Mouse (Mus musculus): ENCODE results near the gene Cd5.

Cd5 gene

GRCm38 (mm10) chr19:10731975-10732374 is 6.8 kb downstream of the Cd5 start:
- in situ Hi-C loops (cut with MboI; ENCODE audit: low sequenced_read_pairs) = no loop called here

DNA sequence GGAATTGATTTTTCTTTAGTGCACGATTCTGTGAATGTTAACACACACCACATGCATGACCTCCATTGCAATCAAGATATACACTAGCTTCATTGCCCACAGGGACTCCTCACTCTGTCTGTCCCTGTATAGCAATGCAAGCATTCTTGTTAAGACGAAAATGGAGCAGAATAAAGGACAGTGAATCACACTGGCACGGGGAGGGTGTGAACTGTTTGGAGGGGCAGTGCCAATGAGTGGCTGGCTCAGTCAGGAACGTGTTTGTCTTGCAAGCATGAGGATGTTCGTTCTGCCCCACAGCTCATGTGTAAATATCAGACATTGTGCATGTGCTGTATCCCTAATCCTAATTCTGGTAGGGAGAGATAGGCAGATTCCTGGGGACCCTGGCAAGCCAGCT is 8.3 kb downstream of the Cd5 start:
- in situ Hi-C loops (cut with MboI; ENCODE audit: low sequenced_read_pairs) = no loop called here

GRCm38 (mm10) chr19:10729889-10730288 is 8.9 kb downstream of the Cd5 start:
- in situ Hi-C loops (cut with MboI; ENCODE audit: low sequenced_read_pairs) = no loop called here

DNA sequence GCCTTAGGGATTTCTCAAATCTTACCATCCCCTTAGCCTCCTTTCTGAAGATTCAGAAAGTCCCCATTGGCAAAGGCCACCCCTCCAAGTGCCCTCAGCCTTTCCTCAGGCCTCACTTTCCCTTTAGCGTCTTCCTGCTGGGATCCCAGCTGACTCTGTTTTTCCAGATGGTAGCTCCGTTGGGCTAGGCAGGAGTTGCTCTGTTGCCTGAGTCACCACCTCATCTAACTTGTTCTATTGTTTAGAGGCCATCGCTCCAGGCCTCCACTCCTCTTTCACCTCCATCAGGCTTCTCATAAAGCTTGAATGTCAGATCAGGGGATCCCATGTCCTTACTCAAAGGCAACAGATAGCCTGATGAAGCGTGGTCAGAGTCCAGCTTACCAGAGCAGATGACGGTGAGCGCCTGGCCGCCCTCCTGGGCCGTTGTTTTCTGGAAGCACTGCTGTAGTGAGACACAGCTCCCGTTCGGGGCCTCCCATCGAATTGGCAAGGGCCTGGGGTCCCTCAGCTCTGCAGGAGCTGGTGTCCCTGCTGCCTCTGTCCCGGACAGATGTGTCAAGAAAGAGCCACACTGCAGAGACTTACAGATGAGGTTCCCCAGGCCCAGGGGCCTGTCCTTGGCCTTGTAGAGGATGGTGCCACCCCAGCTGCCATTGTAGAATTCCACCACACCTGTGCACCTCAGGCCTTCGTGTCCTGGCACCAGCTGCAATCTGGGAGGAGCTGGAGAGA is 14.0 kb downstream of the Cd5 start:
- in situ Hi-C loops (cut with MboI; ENCODE audit: low sequenced_read_pairs) = no loop called here

DNA sequence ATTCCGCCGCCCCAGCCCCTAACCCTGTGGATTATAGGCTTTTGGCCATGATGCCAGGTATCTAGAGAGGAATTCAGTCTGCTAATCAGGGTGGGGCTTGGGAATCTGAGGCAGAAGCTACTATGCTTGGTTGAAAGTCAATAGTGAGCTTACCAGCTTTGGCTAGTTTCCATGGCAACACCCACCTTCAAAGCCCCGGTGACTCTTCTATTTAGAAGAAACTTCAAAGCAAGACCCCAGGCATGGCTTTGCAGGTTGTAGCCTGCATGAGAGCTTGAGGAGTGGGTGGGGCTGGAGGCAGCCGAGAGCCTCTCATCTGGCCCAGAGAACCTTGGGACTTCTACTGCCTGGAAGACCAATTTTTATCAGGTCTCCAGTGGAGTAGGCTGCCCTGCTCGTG is 15.2 kb downstream of the Cd5 start:
- in situ Hi-C loops (cut with MboI; ENCODE audit: low sequenced_read_pairs) = no loop called here

DNA sequence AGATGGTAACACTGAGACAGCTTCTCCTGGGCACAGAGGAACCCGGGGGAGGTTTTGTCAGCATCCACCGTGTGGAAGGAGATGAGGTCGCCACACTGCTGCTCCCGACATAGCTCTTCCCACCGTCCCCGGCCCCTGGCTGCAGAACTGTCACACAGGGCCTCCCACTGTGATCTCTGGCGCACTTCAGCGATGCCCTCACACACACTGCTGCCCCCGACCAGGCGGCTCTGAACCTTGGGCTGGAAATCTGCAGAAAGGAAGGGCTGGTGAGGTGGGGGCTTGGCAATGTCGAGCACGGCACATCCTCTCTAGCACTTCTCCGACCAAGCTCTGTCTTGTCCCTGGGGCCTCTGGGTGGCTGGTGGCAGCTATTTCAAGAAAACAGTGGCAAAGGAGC is 15.7 kb downstream of the Cd5 start:
- in situ Hi-C loops (cut with MboI; ENCODE audit: low sequenced_read_pairs) = no loop called here

GRCm38 (mm10) chr19:10721064-10721463 is 17.7 kb downstream of the Cd5 start:
- in situ Hi-C loops (cut with MboI; ENCODE audit: low sequenced_read_pairs) = no loop called here

DNA sequence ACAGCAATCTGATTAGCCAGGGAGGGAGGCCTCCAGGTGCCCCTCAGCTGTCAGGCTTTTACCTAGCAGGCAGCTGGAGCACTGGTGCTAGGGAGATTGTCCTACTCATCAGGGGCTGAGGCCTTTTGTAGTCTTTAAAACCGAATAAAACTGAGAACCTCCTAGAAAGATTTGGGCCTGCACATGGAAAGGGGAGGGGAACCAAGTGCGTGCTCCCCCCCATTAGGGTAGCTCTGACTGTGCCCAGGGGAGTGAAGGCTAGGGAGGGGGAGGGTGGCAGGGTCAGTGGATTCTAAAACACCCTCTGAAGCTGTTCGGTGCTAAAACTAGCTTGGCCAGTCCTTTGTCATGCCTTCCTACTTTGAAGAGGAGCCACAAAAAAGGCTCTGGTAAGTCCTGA is 18.3 kb downstream of the Cd5 start:
- in situ Hi-C loops (cut with MboI; ENCODE audit: low sequenced_read_pairs) = no loop called here

DNA sequence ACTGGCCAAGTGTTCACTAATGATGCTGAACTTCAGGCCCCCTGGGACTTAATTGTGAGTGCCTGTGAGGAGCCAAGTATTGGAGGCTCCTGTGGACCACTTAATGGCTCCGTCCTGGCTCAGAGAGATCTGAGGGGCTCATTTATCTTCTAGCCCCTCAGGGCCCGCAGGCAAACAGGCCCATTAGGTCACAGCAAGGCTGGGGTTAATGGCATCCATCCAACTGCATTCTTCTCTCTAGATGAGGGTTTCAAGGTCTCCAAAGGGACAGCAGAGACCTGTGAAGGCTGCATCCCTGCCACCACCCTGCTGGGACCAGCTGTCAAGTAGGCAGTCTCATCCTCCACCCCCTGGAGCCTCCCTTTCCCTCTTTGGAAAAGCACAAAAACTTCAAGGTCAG is 19.1 kb downstream of the Cd5 start:
- in situ Hi-C loops (cut with MboI; ENCODE audit: low sequenced_read_pairs) = no loop called here

DNA sequence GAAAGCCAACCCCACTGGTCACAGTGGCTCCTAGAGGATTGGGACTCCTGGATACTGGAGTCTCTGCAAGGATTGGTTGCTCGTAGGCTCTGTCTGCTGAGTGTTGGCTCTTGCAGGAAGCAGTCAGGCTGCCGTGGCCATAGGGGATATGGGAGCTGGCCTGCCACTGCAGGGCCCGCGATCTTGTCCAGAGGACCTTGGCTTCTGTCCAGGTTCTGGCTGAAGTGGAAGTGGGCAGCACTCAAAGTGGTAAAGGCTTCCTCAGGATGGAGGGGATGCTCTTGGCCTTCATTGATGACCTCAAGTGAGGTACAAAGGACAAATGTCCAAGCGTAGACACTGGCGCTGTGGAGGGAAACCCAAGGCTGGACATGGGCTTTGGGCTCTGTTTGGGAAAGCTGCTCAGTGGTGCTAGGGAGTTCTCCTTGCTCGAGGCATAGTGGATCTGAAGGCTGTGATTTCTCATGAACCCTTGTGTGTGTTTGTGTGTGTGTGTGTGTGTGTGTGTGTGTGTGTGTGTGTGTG is 20.5 kb downstream of the Cd5 start:
- in situ Hi-C loops (cut with MboI; ENCODE audit: low sequenced_read_pairs) = no loop called here

- in situ Hi-C loops (cut with MboI; ENCODE audit: low sequenced_read_pairs) = no loop called here
Observed at GRCm38 (mm10) chr19:10715476-10715875, 23.3 kb downstream of the Cd5 start.

GRCm38 (mm10) chr19:10714682-10715475 is 23.9 kb downstream of the Cd5 start:
- in situ Hi-C loops (cut with MboI; ENCODE audit: low sequenced_read_pairs) = no loop called here

DNA sequence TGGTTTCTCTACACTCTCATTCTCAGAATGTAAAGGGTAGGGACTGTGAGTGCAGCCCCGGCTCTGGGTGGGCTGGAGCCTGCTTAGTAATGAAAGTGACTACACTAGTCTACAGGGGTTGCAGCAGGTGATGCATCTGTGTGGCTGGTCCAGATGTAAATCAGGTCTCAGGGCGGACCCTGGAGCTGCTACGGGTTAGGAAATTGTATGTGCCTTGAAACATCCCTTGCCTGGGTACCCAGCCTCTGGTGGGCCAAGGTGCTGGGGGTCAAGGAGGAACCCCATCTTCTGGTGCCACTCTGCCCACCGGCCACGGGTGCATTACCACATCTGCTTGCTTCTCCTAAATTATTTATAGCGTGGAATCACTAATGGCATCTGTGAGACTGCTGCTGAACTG is 24.6 kb downstream of the Cd5 start:
- in situ Hi-C loops (cut with MboI; ENCODE audit: low sequenced_read_pairs) = no loop called here

DNA sequence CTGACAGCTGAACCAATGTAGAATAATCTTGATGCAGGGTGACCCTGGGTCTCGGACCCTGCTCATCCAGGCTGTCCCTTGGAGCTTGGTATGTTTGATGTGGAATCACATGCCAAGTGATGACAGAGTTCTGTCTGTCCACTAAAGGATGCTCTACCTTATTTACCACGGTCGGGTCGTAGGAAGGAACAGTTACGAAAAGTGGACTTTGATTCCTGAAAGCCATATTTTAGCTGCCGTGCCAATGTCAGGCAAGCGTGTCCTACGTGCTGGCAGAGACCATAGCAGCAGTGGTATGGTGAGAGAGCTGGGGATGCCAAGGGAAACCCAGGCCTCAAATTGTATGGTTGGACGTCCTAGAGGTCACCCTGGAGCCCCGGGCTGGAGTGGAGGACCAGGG is 25.3 kb downstream of the Cd5 start:
- in situ Hi-C loops (cut with MboI; ENCODE audit: low sequenced_read_pairs) = no loop called here

DNA sequence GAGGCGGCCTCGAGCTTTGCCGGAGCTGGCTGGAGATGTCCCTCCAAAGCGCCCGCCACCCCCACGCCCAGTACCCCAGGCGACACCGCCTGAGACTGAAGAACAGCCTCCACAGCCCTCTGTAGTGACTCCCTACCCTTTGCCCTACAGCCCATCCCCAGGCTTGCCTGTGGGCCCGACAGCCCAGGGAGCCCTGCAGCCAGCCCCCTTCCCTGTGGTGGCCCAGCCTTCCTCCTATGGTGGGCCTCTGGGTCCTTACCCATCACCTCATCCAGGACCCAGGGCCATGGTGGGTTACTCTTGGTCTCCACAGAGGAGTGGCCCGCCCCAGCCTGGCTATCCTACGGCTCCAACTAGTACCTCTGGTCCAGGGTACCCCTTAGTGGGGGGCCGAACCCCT is 26.2 kb downstream of the Cd5 start:
- in situ Hi-C loops (cut with MboI; ENCODE audit: low sequenced_read_pairs) = no loop called here

DNA sequence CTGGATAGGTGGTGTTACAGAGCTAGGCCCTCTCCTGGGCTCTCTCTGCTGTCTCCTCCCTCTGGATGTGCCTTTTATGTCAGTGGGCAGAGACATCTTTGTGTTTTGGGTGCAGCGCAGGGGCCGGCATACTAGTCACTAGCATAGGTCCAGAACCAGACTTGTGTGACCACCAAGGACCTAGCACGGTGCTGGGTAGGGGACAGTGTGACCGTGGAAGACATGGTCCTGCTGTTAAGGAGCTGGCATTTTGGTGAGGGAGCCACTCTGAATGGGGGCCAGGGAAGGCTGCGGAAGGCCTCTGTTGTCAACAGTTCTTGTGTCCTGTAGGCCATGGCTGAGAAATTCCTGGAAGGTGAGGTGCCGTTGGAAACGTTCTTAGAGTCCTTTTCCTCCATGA is 26.6 kb downstream of the Cd5 start:
- in situ Hi-C loops (cut with MboI; ENCODE audit: low sequenced_read_pairs) = no loop called here

DNA sequence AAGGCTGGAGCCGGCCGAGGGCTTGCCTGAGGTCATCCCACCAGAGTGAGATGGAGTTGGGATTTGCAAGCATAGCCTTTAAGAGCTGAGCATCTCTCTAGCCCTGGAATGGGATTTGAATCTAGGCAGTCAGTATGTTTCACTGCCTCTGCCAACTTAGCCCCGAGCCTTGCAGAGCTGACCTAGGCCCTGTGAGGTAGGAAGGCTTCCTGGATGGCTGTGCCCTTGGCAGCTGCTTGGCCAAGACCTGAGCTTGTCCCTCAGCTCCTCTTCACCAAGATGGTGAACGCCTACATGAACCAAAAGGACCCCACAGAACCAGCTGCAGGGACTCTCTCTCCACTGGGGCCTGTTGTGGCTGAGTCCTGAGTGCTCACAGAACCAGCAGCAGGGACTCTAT is 28.1 kb downstream of the Cd5 start:
- in situ Hi-C loops (cut with MboI; ENCODE audit: low sequenced_read_pairs) = no loop called here

DNA sequence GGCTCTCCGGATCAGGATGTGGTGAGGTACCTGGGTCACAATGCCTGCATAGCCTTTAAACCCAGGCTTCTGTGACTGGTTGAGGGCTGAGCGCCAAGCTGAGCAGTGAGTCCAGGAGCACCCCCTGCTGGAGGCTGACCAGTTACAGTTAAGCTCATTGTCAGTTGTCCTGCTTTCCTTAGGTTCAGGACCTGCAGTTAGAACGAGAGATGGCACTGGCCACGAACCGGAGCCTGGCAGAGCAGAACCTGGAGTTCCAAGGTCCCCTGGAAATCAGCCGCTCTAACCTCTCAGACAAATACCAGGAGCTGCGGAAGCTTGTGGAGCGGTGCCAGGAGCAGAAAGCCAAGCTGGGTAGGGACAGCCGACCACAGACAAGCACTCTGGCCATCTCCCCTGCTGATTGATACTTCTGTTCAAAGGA is 28.7 kb downstream of the Cd5 start:
- in situ Hi-C loops (cut with MboI; ENCODE audit: low sequenced_read_pairs) = no loop called here

DNA sequence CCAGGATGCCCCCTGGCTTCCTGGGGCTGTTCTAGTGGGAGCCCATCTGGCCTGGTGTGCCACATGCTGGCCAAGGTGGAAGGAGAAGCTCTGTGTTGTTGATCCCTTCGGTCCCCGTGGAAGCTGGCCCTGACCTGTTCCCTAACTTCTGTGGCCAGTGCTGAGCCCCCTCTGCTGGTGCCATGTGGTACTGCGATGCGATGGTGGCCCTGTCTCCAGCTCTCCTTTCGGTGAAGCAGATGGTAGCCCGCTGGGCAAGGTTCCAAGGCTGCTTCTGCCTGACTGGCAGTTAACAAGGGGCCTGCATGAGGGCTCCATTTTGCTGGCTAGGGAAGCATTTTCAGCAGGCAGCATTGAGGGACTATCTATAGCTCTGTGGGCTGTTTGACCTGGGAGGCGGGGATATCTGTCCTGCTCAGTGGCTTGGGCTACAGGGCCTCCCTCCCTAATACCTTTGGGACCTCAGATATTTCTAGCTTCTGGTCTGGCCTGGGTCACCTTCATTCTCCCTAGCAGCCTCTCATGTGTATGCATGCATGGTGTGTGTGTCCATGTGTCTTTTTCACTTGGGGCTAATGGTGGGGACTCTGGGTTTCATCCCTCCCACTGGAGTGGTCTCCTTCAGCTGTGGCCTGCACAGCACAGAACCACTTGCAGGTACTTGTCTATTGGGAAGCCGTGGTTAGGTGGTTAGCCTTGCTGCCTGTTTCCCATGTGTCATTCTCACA is 29.3 kb downstream of the Cd5 start:
- in situ Hi-C loops (cut with MboI; ENCODE audit: low sequenced_read_pairs) = no loop called here

DNA sequence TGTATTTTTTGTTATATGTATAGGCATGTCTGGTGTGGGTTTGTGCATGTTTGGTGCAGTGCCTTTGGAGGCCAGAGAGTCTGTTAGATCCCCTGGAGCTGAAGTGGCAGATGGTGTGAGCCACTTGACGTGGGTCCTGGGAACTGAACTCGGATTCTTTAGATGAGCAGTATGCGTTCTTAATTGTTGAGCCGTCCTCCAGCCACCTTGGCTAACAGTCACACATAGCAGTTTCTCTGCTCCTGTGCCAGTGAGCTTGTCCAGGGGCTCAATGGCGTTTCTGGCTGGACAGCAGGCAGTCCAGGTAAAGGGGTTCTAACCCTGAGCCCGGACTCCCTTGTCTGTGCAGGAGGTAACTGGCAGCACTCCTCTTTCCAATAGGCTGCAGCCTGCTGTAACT is 29.9 kb downstream of the Cd5 start:
- in situ Hi-C loops (cut with MboI; ENCODE audit: low sequenced_read_pairs) = no loop called here

DNA sequence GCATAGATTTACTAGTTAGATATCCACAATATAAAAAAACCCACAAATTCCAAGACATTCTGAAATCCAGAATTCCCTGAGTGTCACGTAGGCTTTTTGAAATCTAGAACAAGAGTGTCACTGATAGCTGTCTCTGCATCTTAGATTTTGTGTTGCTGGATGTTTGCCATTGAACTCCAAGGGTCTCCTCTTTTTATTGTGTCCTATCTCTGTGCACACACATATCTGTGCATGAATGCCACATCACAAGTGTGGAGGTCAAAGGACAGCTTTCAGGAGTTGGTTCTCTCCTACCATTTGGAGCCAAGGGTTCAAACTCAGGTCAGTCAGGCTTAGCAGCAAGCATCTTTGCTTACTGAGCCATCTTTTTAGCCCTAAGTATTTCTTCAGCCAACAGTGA is 30.9 kb downstream of the Cd5 start:
- in situ Hi-C loops (cut with MboI; ENCODE audit: low sequenced_read_pairs) = no loop called here
